Mouse (Mus musculus) yolk sac, embryonic 10.5 days (tissue): ENCODE measurements at regions not wholly inside any gene's neighbourhood (a gene's known extent, or its start where the extent isn't known, plus 50 kb on each side); places are given as distances from the start of the nearest gene placed in this dataset.

Experiments used
- DNase-seq: peaks from one replicate; pipeline ENCODE4 v3.0.0-alpha.2; 2017; ENCODE audit warnings: low spot score

- no peak for DNase-seq
These were observed 280.1 kb upstream of the Sash1 start for GRCm38 (mm10) chr10:9166017-9166416.

DNA sequence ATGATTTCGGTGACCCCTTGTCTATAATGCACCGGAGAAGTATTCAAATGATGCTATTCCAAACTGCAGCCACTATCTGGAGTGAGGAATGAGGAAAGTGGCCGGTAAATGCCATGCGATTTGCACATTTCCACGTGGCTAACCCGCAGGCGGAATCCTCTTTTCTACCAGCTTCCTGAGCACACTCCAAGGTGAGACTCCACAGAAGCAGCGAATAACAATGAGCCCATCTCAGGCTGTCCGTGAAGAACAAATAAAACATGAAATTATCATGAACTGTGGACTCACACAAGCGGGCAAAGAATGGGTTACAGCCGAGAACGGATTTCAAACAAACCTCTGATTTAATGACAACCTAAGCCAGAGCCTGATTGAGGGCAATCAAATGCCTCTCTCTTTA, 279.7 kb upstream of the Sash1 start:
- no peak for DNase-seq

DNA sequence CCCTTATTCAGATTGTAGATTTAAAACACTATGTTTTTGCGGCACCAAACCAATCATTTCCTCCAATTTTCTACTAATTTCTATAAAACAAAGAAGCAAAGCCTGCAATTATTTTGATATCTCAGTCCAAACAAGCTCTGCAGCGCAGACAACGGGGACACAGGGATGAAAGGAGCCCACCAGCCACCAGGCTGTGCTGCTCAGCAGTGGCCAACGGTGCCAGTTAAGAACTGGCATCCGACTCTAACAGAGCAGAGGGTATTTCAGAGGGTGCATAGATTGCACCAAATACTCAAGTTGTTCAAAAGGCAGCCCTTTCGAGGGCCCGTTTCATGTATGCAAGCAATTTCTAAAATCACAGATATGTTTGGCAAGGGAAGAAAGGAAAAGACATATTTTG, 278.5 kb upstream of the Sash1 start:
- no peak for DNase-seq

DNA sequence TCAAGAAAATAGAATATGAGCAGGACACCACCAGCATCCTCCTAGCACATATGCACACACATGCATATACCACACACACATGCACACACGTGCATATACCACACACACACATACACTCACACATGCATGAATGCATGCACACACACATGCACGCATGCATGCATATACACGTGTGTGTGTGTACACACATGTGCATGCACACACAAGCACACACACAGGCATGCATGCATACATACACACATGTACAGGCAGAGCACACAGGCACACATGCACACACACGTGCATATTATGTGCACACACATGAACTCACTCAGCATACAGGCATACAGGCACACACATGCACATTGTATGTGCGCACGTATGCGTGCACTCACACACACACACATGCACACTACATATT, 275.7 kb upstream of the Sash1 start:
- no peak for DNase-seq

- DNase-seq, result no peak
These were observed 271.7 kb upstream of the Sash1 start for GRCm38 (mm10) chr10:9157299-9158215.

DNA sequence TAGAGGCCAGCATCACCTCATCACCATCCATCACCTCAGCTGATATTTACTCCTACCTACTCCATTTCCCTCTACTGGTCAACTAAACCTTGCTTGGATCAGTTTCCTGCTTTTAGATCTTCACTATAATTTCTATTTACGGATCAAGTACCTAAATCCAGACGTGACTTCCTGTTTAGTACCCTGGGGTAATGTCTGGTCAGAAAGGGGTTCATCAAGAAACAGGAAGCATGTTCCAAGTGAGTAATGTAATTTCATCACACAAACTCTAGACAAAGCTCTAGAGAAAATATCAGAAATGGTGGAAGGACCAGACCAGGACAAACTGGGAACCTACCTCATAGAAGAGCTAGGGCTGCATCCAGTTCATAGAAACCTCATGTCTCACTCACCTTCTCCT, 250.2 kb upstream of the Sash1 start:
- DNase-seq, result no peak

- DNase-seq, result no peak
These were observed 248.6 kb upstream of the Sash1 start for GRCm38 (mm10) chr10:9134293-9135021.

GRCm38 (mm10) chr10:9130061-9130460, 244.2 kb upstream of the Sash1 start:
- no peak for DNase-seq

GRCm38 (mm10) chr10:9119249-9119648, 233.4 kb upstream of the Sash1 start:
- DNase-seq, result no peak

DNA sequence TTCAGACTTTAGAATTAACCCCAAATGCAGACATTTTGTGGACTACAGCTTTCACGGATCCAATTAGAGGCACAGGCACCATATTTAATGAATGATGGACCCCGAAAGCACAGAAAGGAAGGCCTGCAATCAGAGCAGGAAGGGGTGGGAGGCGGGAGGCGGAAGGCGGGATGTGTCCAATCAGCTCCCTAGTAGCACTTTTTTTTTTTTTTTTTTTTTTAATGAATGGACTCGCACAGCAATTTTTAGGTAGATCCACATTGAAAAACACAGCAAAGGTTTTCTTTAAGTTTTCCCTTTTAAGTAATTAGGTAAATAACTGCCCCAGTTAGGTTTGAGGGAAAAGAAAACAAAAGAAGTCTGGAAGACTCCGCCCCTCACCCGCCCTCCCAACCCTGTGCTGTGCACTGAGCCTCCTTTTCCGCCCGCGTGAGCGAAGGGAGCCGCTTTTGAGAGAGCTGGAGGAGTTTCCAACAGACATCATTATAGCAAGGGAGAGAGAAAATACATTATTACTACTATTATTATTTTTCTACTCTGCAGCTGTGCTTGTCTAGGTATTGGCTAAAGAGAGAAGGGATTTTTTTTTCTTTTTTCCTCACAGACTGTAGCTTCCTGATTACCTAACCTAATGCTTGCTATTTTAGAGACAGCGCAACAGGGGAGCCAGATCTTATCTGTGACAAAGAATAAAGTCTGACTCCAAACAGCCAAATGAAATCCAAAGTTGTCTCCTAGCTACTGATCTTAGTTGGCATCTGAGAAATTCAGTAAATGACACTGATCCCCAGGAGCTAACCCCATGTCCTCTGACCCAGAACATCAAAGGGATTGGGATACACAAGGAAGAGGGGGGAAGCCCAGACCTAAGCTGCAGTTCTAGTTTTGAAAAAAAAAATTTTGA, 232.0 kb upstream of the Sash1 start:
- peak; percentile 46 for DNase-seq

GRCm38 (mm10) chr10:9117134-9117533, 231.3 kb upstream of the Sash1 start:
- DNase-seq, result no peak

- DNase-seq, result no peak
These were observed 227.8 kb upstream of the Sash1 start for GRCm38 (mm10) chr10:9113706-9114105.

- no peak for DNase-seq
These were observed 225.2 kb upstream of the Sash1 start for GRCm38 (mm10) chr10:9111051-9111450.

- no peak for DNase-seq
These were observed 210.3 kb upstream of the Sash1 start for GRCm38 (mm10) chr10:9096207-9096606.

DNA sequence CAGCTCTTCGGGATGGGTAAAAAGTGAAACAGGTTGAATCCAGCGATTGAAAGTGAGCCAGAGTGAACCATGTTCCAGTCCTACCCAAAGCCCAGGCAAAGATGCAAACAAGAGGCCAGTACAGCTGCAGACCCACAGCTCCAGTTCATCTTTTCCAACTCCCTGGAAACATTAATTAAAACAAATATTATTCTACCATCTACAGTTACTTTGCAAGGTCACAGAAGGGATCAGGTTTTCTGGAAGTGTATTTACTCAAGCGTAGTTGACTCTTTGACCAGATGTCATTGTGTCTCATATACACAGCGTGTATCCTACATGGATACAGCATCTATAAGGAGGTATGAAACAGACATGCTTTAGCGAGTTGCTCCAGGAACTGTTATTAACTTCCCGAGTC, 209.3 kb upstream of the Sash1 start:
- DNase-seq, result no peak

DNA sequence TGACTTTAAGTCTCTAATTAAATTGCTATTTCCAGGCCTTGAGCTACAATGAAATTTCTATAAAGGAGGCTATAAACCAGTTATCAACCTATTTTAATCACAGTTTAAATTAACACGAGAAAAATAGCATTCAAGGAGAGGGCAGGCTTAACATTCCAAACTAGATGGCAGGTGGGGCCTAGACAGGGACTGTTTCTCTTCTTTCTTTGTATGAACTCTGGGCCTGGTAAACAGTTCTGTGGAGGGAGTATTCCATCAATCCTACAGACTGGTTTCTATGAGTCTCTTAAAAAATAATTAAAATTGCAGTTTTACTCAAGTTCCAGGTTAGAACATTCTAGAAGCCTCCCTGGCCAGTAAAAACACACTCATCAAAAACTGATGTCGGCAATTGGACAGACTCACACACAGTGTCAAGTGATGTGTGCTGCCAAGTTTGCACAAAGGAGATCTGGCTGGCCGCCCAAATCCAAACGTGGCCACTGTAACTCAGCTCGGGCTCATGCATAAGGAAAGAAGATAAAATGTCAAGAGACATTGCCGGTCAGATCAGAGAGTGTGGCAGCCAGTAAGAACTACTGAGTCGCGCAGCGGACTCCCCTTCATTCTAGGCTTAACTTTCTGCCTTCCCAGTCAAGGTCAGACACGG, 206.5 kb upstream of the Sash1 start:
- no peak for DNase-seq

DNA sequence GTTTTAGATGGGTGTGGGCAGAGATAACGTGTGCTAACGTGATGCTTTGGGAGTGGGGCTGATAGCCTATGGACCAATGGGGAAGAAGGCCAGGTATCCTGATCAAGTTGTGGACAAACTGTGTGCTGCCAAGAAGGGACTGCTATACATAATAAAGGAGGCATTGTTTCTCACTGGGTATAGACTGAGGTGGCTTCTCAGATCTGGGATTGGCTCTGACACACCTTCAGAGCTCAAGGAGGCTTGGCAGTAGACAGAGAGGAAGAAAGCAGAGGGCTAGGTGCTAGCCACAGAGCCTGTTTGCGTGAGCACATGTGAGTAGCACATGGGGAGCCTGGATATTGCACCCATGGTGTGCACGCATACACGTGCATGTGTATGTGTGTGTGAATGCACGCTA, 205.1 kb upstream of the Sash1 start:
- no peak for DNase-seq

GRCm38 (mm10) chr10:9087871-9088270, 202.0 kb upstream of the Sash1 start:
- DNase-seq, result no peak

DNA sequence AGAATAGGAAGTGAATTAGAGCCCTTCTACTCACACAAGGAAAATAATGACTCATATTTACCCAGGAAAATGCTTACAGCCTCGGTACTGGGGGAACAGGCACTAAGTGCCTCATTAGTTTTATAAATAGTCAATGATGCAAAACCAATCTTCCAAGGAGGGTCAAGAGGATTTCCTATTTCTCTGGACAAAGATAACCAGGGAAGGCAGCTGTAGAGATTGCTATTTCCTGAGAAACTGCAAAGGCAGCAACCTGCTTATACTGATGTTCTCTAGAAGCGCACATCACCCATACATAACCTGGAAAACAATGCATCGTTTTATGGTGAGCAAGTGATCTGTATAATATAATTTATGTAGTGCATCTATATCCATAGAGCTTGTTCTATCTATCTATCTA, 201.3 kb upstream of the Sash1 start:
- no peak for DNase-seq

DNA sequence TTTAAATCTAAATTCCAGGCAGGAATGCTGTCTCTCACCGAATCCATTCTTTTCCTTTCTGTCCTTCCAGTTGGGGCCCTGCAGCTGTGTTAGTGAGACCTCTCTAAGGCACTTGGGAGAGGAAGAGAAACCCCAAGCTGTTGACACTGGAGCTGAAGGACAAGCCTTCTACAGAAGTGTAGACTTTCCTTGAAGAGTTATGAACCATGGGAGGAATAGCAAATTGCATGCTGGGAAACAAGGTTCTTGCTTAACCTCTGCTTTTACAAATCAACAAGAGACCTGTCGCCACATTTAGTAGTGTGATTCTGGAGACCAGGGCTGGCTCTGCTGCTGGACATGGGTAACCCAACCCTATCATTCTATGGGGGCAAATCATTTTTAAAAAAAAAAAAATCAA, 200.8 kb upstream of the Sash1 start:
- no peak for DNase-seq

GRCm38 (mm10) chr10:9085441-9085840, 199.6 kb upstream of the Sash1 start:
- DNase-seq, result no peak

DNA sequence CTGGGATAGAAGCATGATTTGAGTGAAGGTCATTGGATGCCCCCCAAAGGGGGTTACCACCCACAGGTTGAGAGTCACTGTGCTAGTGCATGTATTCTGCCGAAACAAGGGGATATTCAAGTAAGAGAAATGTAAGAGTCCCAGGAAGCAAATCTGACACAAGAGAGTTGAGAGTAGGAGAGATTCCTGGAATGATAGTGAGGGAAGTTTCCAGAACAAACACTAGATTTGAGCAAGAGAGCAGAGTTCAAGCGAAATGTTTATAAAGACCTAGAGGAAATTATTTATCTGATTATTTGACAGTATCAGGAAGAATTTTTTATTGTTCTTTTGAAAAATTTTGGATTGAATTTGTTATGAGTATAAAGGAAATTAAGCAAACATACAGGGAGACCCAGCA, 189.0 kb upstream of the Sash1 start:
- DNase-seq, result no peak
